In the genomic region with DNA sequence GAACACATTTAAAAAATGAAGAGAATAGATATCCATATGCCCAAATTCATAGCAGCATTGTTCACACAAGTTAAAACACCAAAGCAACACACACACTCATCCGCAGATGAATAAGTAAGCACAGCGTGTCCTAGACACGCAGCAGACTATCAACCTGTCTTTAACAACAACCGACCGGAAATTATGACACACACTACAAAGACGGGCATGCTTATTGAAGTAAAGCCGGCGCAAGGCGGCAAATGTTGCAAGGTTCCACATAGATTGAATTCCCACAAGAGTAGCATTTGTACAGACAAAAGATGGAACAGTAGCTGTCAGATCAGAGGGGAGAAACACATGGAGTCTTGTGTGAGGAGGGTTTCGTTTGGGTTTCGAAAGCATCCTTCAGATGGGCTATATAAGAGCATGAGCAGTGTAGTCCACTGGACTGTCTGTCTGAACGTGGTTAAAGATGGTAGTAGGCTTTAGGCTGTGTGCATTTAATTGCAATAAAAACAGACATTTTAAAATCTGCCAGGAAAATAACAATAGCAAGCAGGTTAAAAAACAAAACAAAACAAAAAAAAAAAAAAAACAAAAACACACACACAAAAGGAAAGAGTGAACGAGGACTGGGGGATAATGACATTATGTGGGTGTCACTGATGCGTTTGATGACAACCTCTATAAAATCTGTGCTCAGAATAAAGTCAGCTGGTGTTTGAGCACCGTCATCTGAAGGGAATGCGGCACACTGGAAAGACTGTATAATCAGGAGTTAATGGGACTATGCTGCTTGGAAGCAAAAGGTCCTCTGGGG, we compare ENCODE assay signal across 17 mouse cellular contexts.
DNase-seq lines count a peak whose midpoint lies in the region; ATAC-seq and TF ChIP-seq lines count a peak whose summit lies in the region.
"Had no signal": no experiment of that assay in that cellular context is flagged by ENCODE, and none has a peak within 500 bp of the region (broad histone marks: within the 10 kb centered on the region; RNA-seq: fewer than 3 reads in every experiment).

No protein-coding gene starts in this region.

- H3K9me3 ChIP-seq in hindbrain, embryonic 11.5 days (ENCODE audit: control insufficient read depth, low read length), result no peaks in the 10 kb centered on the region
- no peaks in the 10 kb centered on the region for H3K9me3 ChIP-seq in hindbrain, embryonic 10.5 days
- no peaks in the 10 kb centered on the region for H3K9me3 ChIP-seq in hindbrain, embryonic 13.5 days
- H3K9me3 ChIP-seq in midbrain, embryonic 14.5 days (ENCODE audit: control insufficient read depth, low read length), result no peaks in the 10 kb centered on the region
- H3K9me3 ChIP-seq in neural tube, embryonic 15.5 days (replicated peaks), result no peaks in the 10 kb centered on the region
- H3K9me3 ChIP-seq in intestine, postnatal 0 days (ENCODE audit: control insufficient read depth), result no peaks in the 10 kb centered on the region
- H3K9me3 ChIP-seq: embryonic facial prominence, embryonic 13.5 days; heart, embryonic 15.5 days had no signal

- peak; percentile 53; the same call in 1 of the 2 replicates for ATAC-seq in hindbrain, embryonic 11.5 days (ENCODE audit: low FRiP score)
- peak; percentile 67 for ATAC-seq in hindbrain, embryonic 13.5 days (ENCODE audit: low FRiP score)
- ATAC-seq in midbrain, embryonic 14.5 days (ENCODE audit: low FRiP score, low TSS enrichment), result peak; percentile 70; the same call in 1 of the 2 replicates
- peak; percentile 88 for ATAC-seq in neural tube, embryonic 15.5 days (ENCODE audit: low FRiP score)
- no peak for ATAC-seq in intestine, postnatal 0 days

- H3K4me1 ChIP-seq in hindbrain, embryonic 11.5 days (replicated peaks; ENCODE audit: control insufficient read depth, insufficient read depth, low read length), result no peaks in the 10 kb centered on the region
- H3K4me1 ChIP-seq in hindbrain, embryonic 10.5 days (replicated peaks), result peaks cover 16% of the 10 kb centered on the region
- H3K4me1 ChIP-seq in hindbrain, embryonic 13.5 days (replicated peaks), result peaks cover 23% of the 10 kb centered on the region
- peaks cover 17% of the 10 kb centered on the region for H3K4me1 ChIP-seq in midbrain, embryonic 14.5 days (ENCODE audit: control insufficient read depth, insufficient read depth, low read length)
- H3K4me1 ChIP-seq in neural tube, embryonic 15.5 days, result peaks cover 14% of the 10 kb centered on the region
- H3K4me1 ChIP-seq in intestine, postnatal 0 days (replicated peaks; ENCODE audit: control insufficient read depth, insufficient read depth, low read length), result no peaks in the 10 kb centered on the region
- H3K4me1 ChIP-seq: embryonic facial prominence, embryonic 13.5 days; heart, embryonic 15.5 days; limb, embryonic 12.5 days had no signal

- no peak for DNase-seq in hindbrain, embryonic 11.5 days (ENCODE audit: low spot score)
- no peak for DNase-seq in hindbrain, embryonic 10.5 days (ENCODE audit: low spot score)
- DNase-seq in midbrain, embryonic 14.5 days, result peak; percentile 60
- DNase-seq in adrenal gland, adult 18-20 months (ENCODE audit: low spot score in 2 of 2), result no peak
- DNase-seq: cerebellum, adult 9-11 months; heart, adult 2 months; kidney, adult 8-10 months; kidney, postnatal 25 days; layer of hippocampus, adult 9-11 months; right cerebral cortex, postnatal 4 days had no signal

- no peak overlapping the region for H3K4me3 ChIP-seq in hindbrain, embryonic 11.5 days (ENCODE audit: low read depth, low read length)
- no peak overlapping the region for H3K4me3 ChIP-seq in hindbrain, embryonic 10.5 days
- peak overlapping the region; percentile 11 for H3K4me3 ChIP-seq in hindbrain, embryonic 13.5 days
- no peak overlapping the region for H3K4me3 ChIP-seq in midbrain, embryonic 14.5 days (replicated peaks; ENCODE audit: low read depth, low read length)
- H3K4me3 ChIP-seq in neural tube, embryonic 15.5 days (replicated peaks), result peak overlapping the region; percentile 21
- H3K4me3 ChIP-seq in intestine, postnatal 0 days (ENCODE audit: low read depth, low read length), result no peak overlapping the region
- H3K4me3 ChIP-seq: embryonic facial prominence, embryonic 13.5 days; heart, adult 2 months; heart, embryonic 15.5 days; limb, embryonic 12.5 days had no signal

- no peaks in the 10 kb centered on the region for H3K27me3 ChIP-seq in hindbrain, embryonic 11.5 days (ENCODE audit: control insufficient read depth, insufficient read depth, low read length)
- H3K27me3 ChIP-seq in hindbrain, embryonic 10.5 days (ENCODE audit: insufficient read depth, poor library complexity, severe bottlenecking), result no peaks in the 10 kb centered on the region
- no peaks in the 10 kb centered on the region for H3K27me3 ChIP-seq in hindbrain, embryonic 13.5 days
- H3K27me3 ChIP-seq in midbrain, embryonic 14.5 days (ENCODE audit: control insufficient read depth, insufficient read depth, low read length), result no peaks in the 10 kb centered on the region
- H3K27me3 ChIP-seq in neural tube, embryonic 15.5 days (replicated peaks), result no peaks in the 10 kb centered on the region
- no peaks in the 10 kb centered on the region for H3K27me3 ChIP-seq in intestine, postnatal 0 days (replicated peaks; ENCODE audit: control insufficient read depth, insufficient read depth, low read length)
- H3K27me3 ChIP-seq: embryonic facial prominence, embryonic 13.5 days; heart, embryonic 15.5 days; limb, embryonic 12.5 days had no signal

- no peak overlapping the region for H3K4me2 ChIP-seq in hindbrain, embryonic 11.5 days (replicated peaks; ENCODE audit: low read depth, low read length)
- peak overlapping the region; percentile 43 for H3K4me2 ChIP-seq in hindbrain, embryonic 13.5 days
- peak overlapping the region; percentile 43 for H3K4me2 ChIP-seq in midbrain, embryonic 14.5 days (ENCODE audit: low read length)
- peak overlapping the region; percentile 51 for H3K4me2 ChIP-seq in neural tube, embryonic 15.5 days
- no peak overlapping the region for H3K4me2 ChIP-seq in intestine, postnatal 0 days (replicated peaks; ENCODE audit: low read depth)
- H3K4me2 ChIP-seq: embryonic facial prominence, embryonic 13.5 days; heart, embryonic 15.5 days; limb, embryonic 12.5 days had no signal

- no peaks in the 10 kb centered on the region for H3K36me3 ChIP-seq in hindbrain, embryonic 11.5 days (ENCODE audit: control insufficient read depth, insufficient read depth, low read length)
- no peaks in the 10 kb centered on the region for H3K36me3 ChIP-seq in hindbrain, embryonic 10.5 days
- no peaks in the 10 kb centered on the region for H3K36me3 ChIP-seq in hindbrain, embryonic 13.5 days
- H3K36me3 ChIP-seq in midbrain, embryonic 14.5 days (ENCODE audit: control insufficient read depth, insufficient read depth, low read length), result no peaks in the 10 kb centered on the region
- no peaks in the 10 kb centered on the region for H3K36me3 ChIP-seq in neural tube, embryonic 15.5 days
- no peaks in the 10 kb centered on the region for H3K36me3 ChIP-seq in intestine, postnatal 0 days (ENCODE audit: control insufficient read depth, insufficient read depth)
- H3K36me3 ChIP-seq: embryonic facial prominence, embryonic 13.5 days; heart, embryonic 15.5 days; limb, embryonic 12.5 days had no signal

- no peak overlapping the region for H3K9ac ChIP-seq in hindbrain, embryonic 11.5 days (ENCODE audit: low read depth, low read length)
- H3K9ac ChIP-seq in hindbrain, embryonic 13.5 days, result peak overlapping the region; percentile 51; the same call in 1 of the 2 replicates
- H3K9ac ChIP-seq in midbrain, embryonic 14.5 days (replicated peaks; ENCODE audit: low read length), result 0 out of 2 replicates have a peak overlapping the region, but pooled peaks have one; percentile 9
- H3K9ac ChIP-seq in neural tube, embryonic 15.5 days (replicated peaks), result 0 out of 2 replicates have a peak overlapping the region, but pooled peaks have one; percentile 20
- H3K9ac ChIP-seq in intestine, postnatal 0 days (ENCODE audit: low read depth, low read length), result no peak overlapping the region
- H3K9ac ChIP-seq: embryonic facial prominence, embryonic 13.5 days; heart, embryonic 15.5 days; limb, embryonic 12.5 days; liver, embryonic 14.5 days had no signal

- H3K27ac ChIP-seq in hindbrain, embryonic 11.5 days (ENCODE audit: low read depth, low read length), result no peak overlapping the region
- no peak overlapping the region for H3K27ac ChIP-seq in hindbrain, embryonic 10.5 days
- H3K27ac ChIP-seq in hindbrain, embryonic 13.5 days, result peak overlapping the region; percentile 83
- peak overlapping the region; percentile 52 for H3K27ac ChIP-seq in midbrain, embryonic 14.5 days (replicated peaks; ENCODE audit: low read depth, low read length)
- H3K27ac ChIP-seq in neural tube, embryonic 15.5 days (replicated peaks), result peak overlapping the region; percentile 79
- no peak overlapping the region for H3K27ac ChIP-seq in intestine, postnatal 0 days (ENCODE audit: low read depth, low read length)
- H3K27ac ChIP-seq: embryonic facial prominence, embryonic 13.5 days; heart, adult 2 months; heart, embryonic 15.5 days; limb, embryonic 12.5 days; liver, embryonic 14.5 days had no signal

- 80% methylated on average over 16 of the region's 16 CpGs for WGBS in hindbrain, embryonic 11.5 days
- 82% methylated on average over 16 of the region's 16 CpGs for WGBS in hindbrain, embryonic 10.5 days
- 49% methylated on average over 16 of the region's 16 CpGs for WGBS in hindbrain, embryonic 13.5 days
- WGBS in midbrain, embryonic 14.5 days, result 48% methylated on average over 16 of the region's 16 CpGs
- WGBS in neural tube, embryonic 15.5 days, result 31% methylated on average over 16 of the region's 16 CpGs
- 86% methylated on average over 16 of the region's 16 CpGs for WGBS in intestine, postnatal 0 days

- TF ChIP-seq CTCF in intestine, postnatal 0 days (IDR thresholded peaks at IDR 0.05; ENCODE audit: low read depth), result no peak

Comparison
In these comparisons a context has a peak if more than half of its experiments do, and no peak if none do; other contexts are left out.
1. H3K27ac ChIP-seq: peak in hindbrain, embryonic 13.5 days (single experiment), midbrain, embryonic 14.5 days (single experiment) and neural tube, embryonic 15.5 days (single experiment); none in hindbrain, embryonic 11.5 days (single experiment), hindbrain, embryonic 10.5 days (single experiment) and intestine, postnatal 0 days (single experiment).
2. H3K4me2 ChIP-seq: peak in hindbrain, embryonic 13.5 days (single experiment), midbrain, embryonic 14.5 days (single experiment) and neural tube, embryonic 15.5 days (single experiment); none in hindbrain, embryonic 11.5 days (single experiment) and intestine, postnatal 0 days (single experiment).
3. H3K4me3 ChIP-seq: peak in hindbrain, embryonic 13.5 days (single experiment) and neural tube, embryonic 15.5 days (single experiment); none in hindbrain, embryonic 11.5 days (single experiment), hindbrain, embryonic 10.5 days (single experiment), midbrain, embryonic 14.5 days (single experiment) and intestine, postnatal 0 days (single experiment).
4. H3K9ac ChIP-seq: peak in hindbrain, embryonic 13.5 days (single experiment), midbrain, embryonic 14.5 days (single experiment) and neural tube, embryonic 15.5 days (single experiment); none in hindbrain, embryonic 11.5 days (single experiment) and intestine, postnatal 0 days (single experiment).